Mouse (Mus musculus): Measurements from ENCODE around the gene Draxin. TPM values are rescaled to one million over a fixed set of nuclear protein-coding genes. Genes with fewer than 3 reads are reported as not detected.

The Draxin gene
- total and polyA plus RNA-seq, 2 experiments = not detected

DNA sequence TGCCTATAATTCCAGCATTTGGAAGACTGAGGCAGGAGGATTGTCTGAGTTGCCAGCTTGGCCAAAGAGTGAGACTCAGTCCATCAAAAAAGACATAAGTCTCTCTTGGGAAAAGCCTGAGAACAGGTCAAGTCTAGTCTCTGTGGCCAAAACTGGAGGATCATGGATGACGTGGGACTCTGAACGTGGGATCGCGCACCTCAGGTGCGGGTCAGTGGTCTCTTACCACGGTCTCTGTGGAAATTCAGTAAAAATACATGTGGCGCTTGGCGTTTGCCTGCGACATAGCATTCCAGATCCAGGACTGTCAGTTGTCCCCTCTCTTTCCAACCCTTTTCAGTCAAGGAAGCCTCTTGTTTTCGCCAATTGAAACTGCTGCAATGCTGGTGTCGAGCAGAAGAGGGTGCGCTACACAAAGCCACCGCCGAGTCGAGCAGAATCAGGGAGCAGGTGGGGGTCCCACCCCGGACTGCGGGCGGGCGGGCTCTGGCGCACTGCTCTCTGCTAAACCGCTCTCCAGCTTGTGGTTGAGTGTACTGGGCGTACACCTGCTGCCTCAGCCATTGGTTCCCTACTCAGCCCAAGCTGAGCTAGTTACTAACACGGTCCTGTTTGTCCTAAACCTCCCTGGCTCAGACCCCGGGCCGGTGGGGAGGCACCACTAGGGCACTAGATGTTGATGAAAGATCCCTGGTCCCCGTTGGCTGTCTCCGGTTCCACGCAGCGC, 28.5 kb downstream of the Draxin start:
- 19% methylated on average over 29 of the region's 29 CpGs for WGBS
- H3K9ac ChIP-seq (ENCODE audit: low read depth, low read length) = peak overlapping the region; percentile 38

DNA sequence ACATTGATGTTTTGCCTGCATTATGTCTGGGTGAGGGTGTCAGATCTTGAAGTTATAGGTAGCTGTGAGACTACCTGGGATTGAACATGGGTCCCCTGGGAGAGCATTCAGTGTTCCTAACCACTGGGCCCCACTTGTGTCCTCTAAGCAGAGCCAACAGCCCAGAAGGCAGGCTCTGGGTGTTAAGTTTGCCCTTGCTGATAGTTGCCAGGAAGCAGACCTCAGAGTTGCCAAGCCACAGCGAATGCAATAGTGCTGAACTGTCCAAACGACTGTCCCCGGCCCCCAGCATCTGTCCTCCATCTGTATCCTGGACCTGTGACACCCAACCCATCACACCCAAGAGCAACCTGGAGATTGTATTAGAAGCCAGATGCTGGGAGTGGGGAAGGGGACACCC, 31.8 kb downstream of the Draxin start:
- Histone ChIP-seq H3K9ac (ENCODE audit: low read depth, low read length) (no peak overlapping the region), H3K27ac (replicated peaks; ENCODE audit: insufficient read depth, low read depth, low read length) (no peak overlapping the region), H3K4me3 (ENCODE audit: insufficient read depth, low read depth, low read length) (no peak overlapping the region), H3K36me3 (ENCODE audit: control insufficient read depth, insufficient read depth, low read length) (no peaks in the 10 kb centered on the region), H3K27me3 (ENCODE audit: control insufficient read depth, insufficient read depth, low read length) (peaks cover 3% of the 10 kb centered on the region; the same call in 1 of the 2 replicates), H3K4me1 (ENCODE audit: control insufficient read depth, insufficient read depth, low read length) (no peaks in the 10 kb centered on the region), H3K79me2 (ENCODE audit: control insufficient read depth, insufficient read depth, low read length) (no peaks in the 10 kb centered on the region)
- 78% methylated on average over 3 of the region's 3 CpGs for WGBS
- DNase-seq (ENCODE audit: extremely low read depth, low read depth, low spot score) = no peak
- TF ChIP-seq POLR2A (IDR thresholded peaks at IDR 0.05; ENCODE audit: extremely low read depth, insufficient read depth, low read length) (no peak), CTCF (IDR thresholded peaks at IDR 0.05; ENCODE audit: low read depth, low read length) (no peak)

More for the DNA sequence above, 28.5 kb downstream of the Draxin start:
- H3K4me3 ChIP-seq (ENCODE audit: insufficient read depth, low read depth, low read length) = peak overlapping the region; percentile 53; the same call in 1 of the 2 replicates
- no peaks in the 10 kb centered on the region for H3K79me2 ChIP-seq (ENCODE audit: control insufficient read depth, insufficient read depth, low read length)
- peaks cover 3% of the 10 kb centered on the region; the same call in 1 of the 2 replicates for H3K27me3 ChIP-seq (ENCODE audit: control insufficient read depth, insufficient read depth, low read length)
- H3K4me1 ChIP-seq (ENCODE audit: control insufficient read depth, insufficient read depth, low read length) = no peaks in the 10 kb centered on the region
- no peak for DNase-seq (ENCODE audit: extremely low read depth, low read depth, low spot score)
- no peak for TF ChIP-seq POLR2A (IDR thresholded peaks at IDR 0.05; ENCODE audit: extremely low read depth, insufficient read depth, low read length)
- TF ChIP-seq CTCF (IDR thresholded peaks at IDR 0.05; ENCODE audit: low read depth, low read length) = peak; percentile 57
- H3K36me3 ChIP-seq (ENCODE audit: control insufficient read depth, insufficient read depth, low read length) = no peaks in the 10 kb centered on the region
- H3K27ac ChIP-seq (replicated peaks; ENCODE audit: insufficient read depth, low read depth, low read length) = no peak overlapping the region

DNA sequence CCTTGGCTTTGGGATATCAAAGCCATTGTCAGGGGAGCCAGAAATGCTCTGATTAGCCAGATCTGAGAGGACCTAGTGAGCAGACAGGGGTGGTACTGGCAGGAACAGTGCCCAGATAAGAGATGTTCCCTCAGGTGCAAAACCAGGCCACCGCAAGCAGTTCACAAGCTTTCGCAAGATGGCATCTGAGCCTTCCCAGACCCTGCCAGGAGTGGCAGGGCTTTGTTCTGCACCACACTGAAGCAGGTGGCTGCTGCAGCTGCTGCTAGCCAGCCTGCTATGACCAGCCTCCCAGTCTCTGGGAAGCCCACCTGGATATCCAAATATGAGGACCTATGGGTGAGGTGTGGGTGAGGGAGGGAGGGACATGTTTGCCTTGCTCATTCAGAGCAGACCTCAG, 32.6 kb downstream of the Draxin start:
- no peak overlapping the region for H3K4me3 ChIP-seq (ENCODE audit: insufficient read depth, low read depth, low read length)
- H3K27ac ChIP-seq (replicated peaks; ENCODE audit: insufficient read depth, low read depth, low read length) = no peak overlapping the region
- H3K4me1 ChIP-seq (ENCODE audit: control insufficient read depth, insufficient read depth, low read length) = no peaks in the 10 kb centered on the region
- no peaks in the 10 kb centered on the region for H3K36me3 ChIP-seq (ENCODE audit: control insufficient read depth, insufficient read depth, low read length)
- TF ChIP-seq CTCF (IDR thresholded peaks at IDR 0.05; ENCODE audit: low read depth, low read length) = no peak
- TF ChIP-seq POLR2A (IDR thresholded peaks at IDR 0.05; ENCODE audit: extremely low read depth, insufficient read depth, low read length) = no peak
- DNase-seq (ENCODE audit: extremely low read depth, low read depth, low spot score) = no peak
- no peaks in the 10 kb centered on the region for H3K79me2 ChIP-seq (ENCODE audit: control insufficient read depth, insufficient read depth, low read length)
- no peak overlapping the region for H3K9ac ChIP-seq (ENCODE audit: low read depth, low read length)
- peaks cover 3% of the 10 kb centered on the region; the same call in 1 of the 2 replicates for H3K27me3 ChIP-seq (ENCODE audit: control insufficient read depth, insufficient read depth, low read length)
- 94% methylated on average over 2 of the region's 2 CpGs for WGBS

DNA sequence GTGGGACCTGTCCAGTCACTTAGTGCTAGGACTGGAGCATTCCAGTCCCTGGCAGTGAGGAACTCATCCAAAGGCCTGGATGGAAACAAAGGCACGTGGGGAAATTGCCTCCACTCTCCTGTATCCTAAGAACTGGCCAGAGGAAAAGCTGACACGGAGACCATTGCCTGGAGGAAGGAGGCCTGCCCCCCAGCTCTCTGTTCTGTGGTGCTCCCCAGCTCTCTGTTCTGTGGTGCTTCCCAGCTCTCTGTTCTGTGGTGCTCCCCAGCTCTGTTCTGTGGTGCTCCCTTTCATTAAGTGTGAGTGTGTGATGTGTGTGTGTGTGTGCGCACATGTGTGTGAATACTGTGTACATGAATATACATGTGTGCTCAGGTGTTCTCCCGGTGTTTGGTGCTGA, 35.4 kb downstream of the Draxin start:
- no peak for TF ChIP-seq POLR2A (IDR thresholded peaks at IDR 0.05; ENCODE audit: extremely low read depth, insufficient read depth, low read length)
- no peak for TF ChIP-seq CTCF (IDR thresholded peaks at IDR 0.05; ENCODE audit: low read depth, low read length)
- 88% methylated on average over 4 of the region's 4 CpGs for WGBS
- no peak overlapping the region for H3K27ac ChIP-seq (replicated peaks; ENCODE audit: insufficient read depth, low read depth, low read length)

DNA sequence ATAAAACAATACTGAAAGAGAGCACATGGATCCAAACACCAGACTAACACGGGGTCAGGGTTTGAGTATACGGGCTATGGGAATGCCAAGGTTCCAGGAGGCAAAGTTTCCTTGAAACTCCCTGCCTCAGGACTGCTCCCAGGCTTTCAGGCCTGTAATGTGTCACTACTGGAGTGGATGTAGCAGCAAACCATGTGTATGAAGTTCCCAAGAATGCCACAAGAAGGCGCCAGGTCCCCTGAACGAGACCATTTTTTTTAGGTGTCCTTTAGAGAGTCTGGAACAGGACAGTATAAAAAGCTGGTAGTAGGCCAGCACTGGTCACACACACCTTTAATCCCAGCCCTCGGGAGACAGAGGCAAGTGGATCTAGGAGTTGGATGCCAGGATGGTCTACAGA, 36.3 kb downstream of the Draxin start:
- Histone ChIP-seq H3K4me1 (ENCODE audit: control insufficient read depth, insufficient read depth, low read length) (no peaks in the 10 kb centered on the region), H3K27ac (replicated peaks; ENCODE audit: insufficient read depth, low read depth, low read length) (no peak overlapping the region), H3K27me3 (ENCODE audit: control insufficient read depth, insufficient read depth, low read length) (no peaks in the 10 kb centered on the region), H3K79me2 (ENCODE audit: control insufficient read depth, insufficient read depth, low read length) (no peaks in the 10 kb centered on the region), H3K9ac (ENCODE audit: low read depth, low read length) (no peak overlapping the region), H3K4me3 (ENCODE audit: insufficient read depth, low read depth, low read length) (no peak overlapping the region), H3K36me3 (ENCODE audit: control insufficient read depth, insufficient read depth, low read length) (no peaks in the 10 kb centered on the region)
- no peak for TF ChIP-seq POLR2A (IDR thresholded peaks at IDR 0.05; ENCODE audit: extremely low read depth, insufficient read depth, low read length)
- TF ChIP-seq CTCF (IDR thresholded peaks at IDR 0.05; ENCODE audit: low read depth, low read length) = no peak
- DNase-seq (ENCODE audit: extremely low read depth, low read depth, low spot score) = no peak
- 91% methylated on average over 5 of the region's 5 CpGs for WGBS

More for the DNA sequence above, 35.4 kb downstream of the Draxin start:
- DNase-seq (ENCODE audit: extremely low read depth, low read depth, low spot score) = no peak
- Histone ChIP-seq H3K4me3 (ENCODE audit: insufficient read depth, low read depth, low read length) (no peak overlapping the region), H3K36me3 (ENCODE audit: control insufficient read depth, insufficient read depth, low read length) (no peaks in the 10 kb centered on the region), H3K79me2 (ENCODE audit: control insufficient read depth, insufficient read depth, low read length) (no peaks in the 10 kb centered on the region), H3K9ac (ENCODE audit: low read depth, low read length) (no peak overlapping the region), H3K27me3 (ENCODE audit: control insufficient read depth, insufficient read depth, low read length) (no peaks in the 10 kb centered on the region), H3K4me1 (ENCODE audit: control insufficient read depth, insufficient read depth, low read length) (no peaks in the 10 kb centered on the region)
